Mouse (Mus musculus): ENCODE measurements at regions not wholly inside any gene's neighbourhood (a gene's known extent, or its start where the extent isn't known, plus 50 kb on each side); places are given as distances from the start of the nearest gene placed in this dataset.
"Not testable (repeated sequence)": the region's sequence is repeated elsewhere in the genome, so short reads cannot be mapped to it uniquely, and the experiment has no call there.

GRCm38 (mm10) chr9:11441241-11441997, 536.8 kb upstream of the Cntn5 start:
- H3K27me3 ChIP-seq (replicated peaks); ATAC-seq (ENCODE audit: insufficient read depth, low FRiP score, low read depth): not testable (repeated sequence)
- 75% methylated on average over 10 of the region's 10 CpGs for WGBS

DNA sequence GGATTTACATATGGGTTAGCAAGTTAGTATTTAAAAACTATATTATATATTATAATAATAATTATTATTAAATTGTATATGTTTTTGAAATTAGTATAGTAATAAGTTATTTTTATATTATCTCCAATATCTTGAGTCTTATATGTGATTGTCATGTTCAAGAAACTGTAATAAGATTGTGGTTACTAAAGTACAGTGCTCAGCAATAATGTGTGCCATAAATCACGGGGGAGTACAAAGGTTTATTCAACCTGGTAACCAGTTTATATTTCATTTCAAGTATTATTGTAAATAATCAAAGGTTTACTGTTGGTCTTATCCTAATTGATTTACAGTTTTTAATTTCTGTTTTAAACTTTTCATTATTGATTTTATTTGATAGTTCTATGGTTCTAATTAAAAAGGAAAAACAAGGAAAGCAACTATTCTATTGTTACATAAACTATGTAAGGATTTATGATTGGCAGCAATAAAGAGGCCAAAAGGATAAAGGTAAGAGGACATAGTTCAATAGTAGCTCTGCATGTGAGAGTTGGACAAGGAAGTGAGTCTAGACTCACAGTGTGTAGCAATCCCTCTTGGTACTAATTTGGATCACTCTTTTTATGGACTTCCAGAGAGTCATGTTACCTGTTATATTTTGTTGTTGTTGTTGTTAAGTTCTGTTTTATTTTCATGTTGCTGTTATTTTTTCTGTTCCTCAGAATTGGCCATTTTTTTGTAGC, 532.0 kb upstream of the Cntn5 start:
- Histone ChIP-seq H3K27ac (no peak overlapping the region), H3K27me3 (replicated peaks) (no peaks in the 10 kb centered on the region), H3K9me3 (no peaks in the 10 kb centered on the region), H3K9ac (no peak overlapping the region), H3K4me1 (no peaks in the 10 kb centered on the region), H3K4me3 (replicated peaks) (no peak overlapping the region), H3K4me2 (no peak overlapping the region), H3K36me3 (no peaks in the 10 kb centered on the region)
- 68% methylated on average over 1 of the region's 1 CpGs for WGBS
- ATAC-seq (ENCODE audit: insufficient read depth, low FRiP score, low read depth): no peak

More at GRCm38 (mm10) chr9:11441241-11441997, 536.8 kb upstream of the Cntn5 start:
- not testable (repeated sequence) for H3K4me3 ChIP-seq (replicated peaks); H3K4me1 ChIP-seq; H3K36me3 ChIP-seq; H3K27ac ChIP-seq; H3K9ac ChIP-seq; H3K9me3 ChIP-seq; H3K4me2 ChIP-seq

GRCm38 (mm10) chr9:11436014-11436413, 531.4 kb upstream of the Cntn5 start:
- 86% methylated on average over 2 of the region's 2 CpGs for WGBS
- no peak overlapping the region for H3K27ac ChIP-seq
- no peaks in the 10 kb centered on the region for H3K4me1 ChIP-seq
- H3K4me3 ChIP-seq (replicated peaks): no peak overlapping the region
- H3K4me2 ChIP-seq: no peak overlapping the region
- no peaks in the 10 kb centered on the region for H3K9me3 ChIP-seq
- H3K9ac ChIP-seq: no peak overlapping the region
- H3K36me3 ChIP-seq: no peaks in the 10 kb centered on the region
- no peaks in the 10 kb centered on the region for H3K27me3 ChIP-seq (replicated peaks)
- ATAC-seq (ENCODE audit: insufficient read depth, low FRiP score, low read depth): no peak

DNA sequence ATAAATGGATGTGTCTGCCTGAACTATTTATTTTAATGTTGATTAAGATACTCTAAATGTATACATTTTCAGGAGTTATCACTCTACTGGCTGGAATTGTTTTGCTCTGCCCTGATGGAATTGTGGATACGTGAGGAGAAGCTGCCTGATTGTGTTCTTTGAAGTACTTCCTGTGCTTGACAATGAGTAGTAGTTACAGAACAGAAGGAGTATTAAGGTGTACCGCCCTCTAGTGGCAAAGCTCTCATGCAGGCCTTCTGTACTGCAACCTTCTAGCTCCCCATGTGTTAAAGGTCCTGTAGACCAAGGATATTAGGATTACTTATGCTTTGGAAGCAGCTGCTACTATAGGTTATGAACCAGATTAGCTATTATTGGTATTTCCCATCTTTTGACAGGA, 530.4 kb upstream of the Cntn5 start:
- WGBS: 12% methylated on average over 2 of the region's 2 CpGs
- Histone ChIP-seq H3K9ac (no peak overlapping the region), H3K27ac (no peak overlapping the region), H3K4me1 (no peaks in the 10 kb centered on the region), H3K27me3 (replicated peaks) (no peaks in the 10 kb centered on the region), H3K4me2 (no peak overlapping the region), H3K36me3 (no peaks in the 10 kb centered on the region), H3K9me3 (no peaks in the 10 kb centered on the region), H3K4me3 (replicated peaks) (no peak overlapping the region)
- no peak for ATAC-seq (ENCODE audit: insufficient read depth, low FRiP score, low read depth)

- 50% methylated on average over 3 of the region's 3 CpGs for WGBS
- Histone ChIP-seq H3K4me2 (no peak overlapping the region), H3K27me3 (replicated peaks) (no peaks in the 10 kb centered on the region), H3K4me3 (replicated peaks) (no peak overlapping the region), H3K27ac (no peak overlapping the region), H3K36me3 (no peaks in the 10 kb centered on the region), H3K4me1 (no peaks in the 10 kb centered on the region), H3K9ac (no peak overlapping the region), H3K9me3 (no peaks in the 10 kb centered on the region)
- no peak for ATAC-seq (ENCODE audit: insufficient read depth, low FRiP score, low read depth)
Measured at GRCm38 (mm10) chr9:11426473-11426872, 521.9 kb upstream of the Cntn5 start.

DNA sequence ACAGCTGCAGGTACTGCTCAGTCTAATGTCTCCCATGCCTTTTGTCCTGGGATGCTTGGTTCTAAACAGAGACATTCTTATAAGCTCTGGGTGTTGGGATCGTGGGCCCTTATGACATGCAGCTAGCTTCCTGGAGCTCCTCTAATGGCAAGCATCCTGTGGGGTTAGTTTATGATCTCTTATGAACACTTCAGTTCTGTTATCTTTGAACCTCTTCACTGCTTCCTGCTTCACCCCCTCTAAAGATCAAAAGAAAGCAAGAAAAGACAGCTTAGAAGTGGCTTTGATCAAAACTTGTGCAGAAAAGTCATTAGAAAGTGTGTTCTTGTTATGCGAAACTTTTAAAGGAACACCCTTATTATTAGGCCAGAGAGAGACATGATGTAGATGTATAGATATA, 492.3 kb upstream of the Cntn5 start:
- Histone ChIP-seq H3K27ac (no peak overlapping the region), H3K27me3 (replicated peaks) (no peaks in the 10 kb centered on the region), H3K4me2 (no peak overlapping the region), H3K36me3 (no peaks in the 10 kb centered on the region), H3K4me1 (no peaks in the 10 kb centered on the region), H3K9me3 (no peaks in the 10 kb centered on the region), H3K4me3 (replicated peaks) (no peak overlapping the region), H3K9ac (no peak overlapping the region)
- WGBS: 84% methylated on average over 2 of the region's 2 CpGs
- ATAC-seq (ENCODE audit: insufficient read depth, low FRiP score, low read depth): no peak

GRCm38 (mm10) chr9:11381648-11382075, 477.1 kb upstream of the Cntn5 start:
- Histone ChIP-seq H3K36me3 (no peaks in the 10 kb centered on the region), H3K27me3 (replicated peaks) (no peaks in the 10 kb centered on the region), H3K4me2 (no peak overlapping the region), H3K9me3 (no peaks in the 10 kb centered on the region), H3K9ac (no peak overlapping the region), H3K4me1 (no peaks in the 10 kb centered on the region), H3K4me3 (replicated peaks) (no peak overlapping the region), H3K27ac (no peak overlapping the region)
- no peak for ATAC-seq (ENCODE audit: insufficient read depth, low FRiP score, low read depth)
- WGBS: 79% methylated on average over 1 of the region's 1 CpGs

- no peaks in the 10 kb centered on the region for H3K9me3 ChIP-seq
- no peak overlapping the region for H3K9ac ChIP-seq
- ATAC-seq (ENCODE audit: insufficient read depth, low FRiP score, low read depth): peak; percentile 76
- no peak overlapping the region for H3K4me2 ChIP-seq
- 74% methylated on average over 7 of the region's 7 CpGs for WGBS
- no peaks in the 10 kb centered on the region for H3K4me1 ChIP-seq
- no peak overlapping the region for H3K4me3 ChIP-seq (replicated peaks)
- no peak overlapping the region for H3K27ac ChIP-seq
- no peaks in the 10 kb centered on the region for H3K27me3 ChIP-seq (replicated peaks)
- no peaks in the 10 kb centered on the region for H3K36me3 ChIP-seq
Measured at GRCm38 (mm10) chr9:11380531-11380930, 476.0 kb upstream of the Cntn5 start.

- Histone ChIP-seq H3K36me3 (no peaks in the 10 kb centered on the region), H3K4me1 (no peaks in the 10 kb centered on the region), H3K4me3 (replicated peaks) (no peak overlapping the region), H3K27me3 (replicated peaks) (no peaks in the 10 kb centered on the region), H3K4me2 (no peak overlapping the region), H3K9me3 (no peaks in the 10 kb centered on the region), H3K9ac (no peak overlapping the region), H3K27ac (no peak overlapping the region)
- ATAC-seq (ENCODE audit: insufficient read depth, low FRiP score, low read depth): no peak
- WGBS: 86% methylated on average over 4 of the region's 4 CpGs
Measured at GRCm38 (mm10) chr9:11378046-11378445, 473.5 kb upstream of the Cntn5 start.

DNA sequence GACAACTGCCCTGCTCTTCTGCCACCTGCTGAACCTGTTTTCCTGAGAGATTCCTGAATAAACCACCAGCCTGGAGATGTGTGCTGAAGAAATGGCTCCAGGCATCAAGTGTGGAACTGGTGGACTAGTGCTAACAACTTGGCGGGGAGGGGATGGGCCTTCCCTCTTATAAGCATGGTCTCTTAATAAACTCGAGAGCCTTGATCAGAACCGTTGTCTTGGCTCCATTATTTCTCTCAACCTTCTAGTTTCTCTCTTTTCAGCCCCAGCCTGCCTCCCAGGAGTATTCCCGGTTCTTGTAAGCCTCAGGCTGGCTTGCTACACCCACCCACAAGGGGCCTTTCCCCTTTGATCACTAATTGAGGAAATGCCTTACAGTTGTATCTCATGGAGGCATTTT, 473.0 kb upstream of the Cntn5 start:
- Histone ChIP-seq H3K9ac (no peak overlapping the region), H3K27me3 (replicated peaks) (no peaks in the 10 kb centered on the region), H3K36me3 (no peaks in the 10 kb centered on the region), H3K4me3 (replicated peaks) (no peak overlapping the region), H3K9me3 (no peaks in the 10 kb centered on the region), H3K4me1 (no peaks in the 10 kb centered on the region), H3K27ac (no peak overlapping the region), H3K4me2 (no peak overlapping the region)
- ATAC-seq (ENCODE audit: insufficient read depth, low FRiP score, low read depth): no peak
- 76% methylated on average over 4 of the region's 4 CpGs for WGBS

GRCm38 (mm10) chr9:11373294-11373903, 468.8 kb upstream of the Cntn5 start:
- Histone ChIP-seq H3K4me2 (no peak overlapping the region), H3K27ac (no peak overlapping the region), H3K4me3 (replicated peaks) (no peak overlapping the region), H3K36me3 (no peaks in the 10 kb centered on the region), H3K9ac (no peak overlapping the region), H3K9me3 (no peaks in the 10 kb centered on the region), H3K4me1 (no peaks in the 10 kb centered on the region), H3K27me3 (replicated peaks) (no peaks in the 10 kb centered on the region)
- no peak for ATAC-seq (ENCODE audit: insufficient read depth, low FRiP score, low read depth)
- 76% methylated on average over 2 of the region's 2 CpGs for WGBS

- Histone ChIP-seq H3K4me3 (replicated peaks) (no peak overlapping the region), H3K9me3 (no peaks in the 10 kb centered on the region), H3K4me1 (no peaks in the 10 kb centered on the region), H3K27me3 (replicated peaks) (no peaks in the 10 kb centered on the region), H3K4me2 (no peak overlapping the region), H3K27ac (no peak overlapping the region), H3K9ac (no peak overlapping the region), H3K36me3 (no peaks in the 10 kb centered on the region)
- 42% methylated on average over 1 of the region's 1 CpGs for WGBS
- no peak for ATAC-seq (ENCODE audit: insufficient read depth, low FRiP score, low read depth)
Measured at GRCm38 (mm10) chr9:11368056-11368455, 463.5 kb upstream of the Cntn5 start.
